Mouse (Mus musculus): ENCODE results near the gene Elob.

Gene Elob

GRCm38 (mm10) chr17:23829064-23829619 is at the start of gene Elob:
Gene Elob (minus strand): TSS chr17:23829136.
- peak; percentile 85 to 87 for DNase-seq (ENCODE audit: low spot score in 2 of 2)

- no peak for DNase-seq (ENCODE audit: low spot score in 2 of 2)
Observed at GRCm38 (mm10) chr17:23877166-23877565, 48.2 kb upstream of the Elob start.

- DNase-seq (ENCODE audit: low spot score in 2 of 2) = no peak
Observed at GRCm38 (mm10) chr17:23876741-23877140, 47.8 kb upstream of the Elob start.

GRCm38 (mm10) chr17:23873884-23874856 is 45.2 kb upstream of the Elob start:
- no peak for DNase-seq (ENCODE audit: low spot score in 2 of 2)

GRCm38 (mm10) chr17:23868513-23868912 is 39.6 kb upstream of the Elob start:
- no peak for DNase-seq (ENCODE audit: low spot score in 2 of 2)

GRCm38 (mm10) chr17:23867756-23868155 is 38.8 kb upstream of the Elob start, which contains the start of gene Prss21:
Gene Prss21 (plus strand): TSS chr17:23868056.
- DNase-seq (ENCODE audit: low spot score in 2 of 2) = no peak

- DNase-seq (ENCODE audit: low spot score in 2 of 2) = no peak
Observed at GRCm38 (mm10) chr17:23862926-23863325, 34.0 kb upstream of the Elob start.

- DNase-seq (ENCODE audit: low spot score in 2 of 2) = no peak
Observed at GRCm38 (mm10) chr17:23857913-23858312, 29.0 kb upstream of the Elob start.

GRCm38 (mm10) chr17:23857193-23857592 is 28.3 kb upstream of the Elob start:
- no peak for DNase-seq (ENCODE audit: low spot score in 2 of 2)

GRCm38 (mm10) chr17:23854229-23854765 is 25.4 kb upstream of the Elob start:
- DNase-seq (ENCODE audit: low spot score in 2 of 2) = no peak

- DNase-seq (ENCODE audit: low spot score in 2 of 2) = no peak
Observed at GRCm38 (mm10) chr17:23853292-23853691, 24.4 kb upstream of the Elob start.

- DNase-seq (ENCODE audit: low spot score in 2 of 2) = no peak
Observed at GRCm38 (mm10) chr17:23850853-23851749, 22.2 kb upstream of the Elob start.

GRCm38 (mm10) chr17:23850028-23850427 is 21.1 kb upstream of the Elob start:
- DNase-seq (ENCODE audit: low spot score in 2 of 2) = no peak

GRCm38 (mm10) chr17:23843812-23844273 is 14.9 kb upstream of the Elob start, which contains the start of the genes Prss32 and Prss41:
Gene Prss32 (plus strand): TSS chr17:23843855.
Gene Prss41 (minus strand): TSS chr17:23844172.
- no peak for DNase-seq (ENCODE audit: low spot score in 2 of 2)

GRCm38 (mm10) chr17:23843141-23843811 is 14.3 kb upstream of the Elob start:
- no peak for DNase-seq (ENCODE audit: low spot score in 2 of 2)

- no peak for DNase-seq (ENCODE audit: low spot score in 2 of 2)
Observed at GRCm38 (mm10) chr17:23841145-23841544, 12.2 kb upstream of the Elob start.

- DNase-seq (ENCODE audit: low spot score in 2 of 2) = no peak
Observed at GRCm38 (mm10) chr17:23836006-23836575, 7.2 kb upstream of the Elob start, which contains the start of gene Prss33. Gene Prss33 (minus strand): TSS chr17:23836056.

GRCm38 (mm10) chr17:23831201-23831600 is 2.3 kb upstream of the Elob start:
- DNase-seq (ENCODE audit: low spot score in 2 of 2) = no peak

- DNase-seq (ENCODE audit: low spot score in 2 of 2) = peak in 1 of 2 experiments; percentile 59
Observed at GRCm38 (mm10) chr17:23828271-23829001, 500 bp downstream of the Elob start.

- no peak for DNase-seq (ENCODE audit: low spot score in 2 of 2)
Observed at GRCm38 (mm10) chr17:23825591-23825990, 3.3 kb downstream of the Elob start.
